Mouse (Mus musculus) embryonic fibroblast, embryonic 13.5 days (primary cell): Measurements from ENCODE around the gene Fam117a. TPM values are rescaled to one million over a fixed set of nuclear protein-coding genes. Genes with fewer than 3 reads are reported as not detected.

Source experiments
- H3K27ac ChIP-seq: 2 replicates; pipeline ENCODE4 v1.5.1; 2012; ENCODE audit warnings: low read length, control low read depth, inconsistent platforms; ENCODE audit not compliant: insufficient read depth
- H3K4me1 ChIP-seq: 2 replicates; pipeline ENCODE4 v1.6.1; 2011; ENCODE audit warnings: low read length; ENCODE audit not compliant: control insufficient read depth, insufficient read depth
- H3K4me3 ChIP-seq: 2 replicates; pipeline ENCODE4 v1.5.1; 2011; ENCODE audit warnings: mild to moderate bottlenecking, control low read depth, low read length; ENCODE audit not compliant: insufficient read depth
- CTCF ChIP-seq: IDR thresholded peaks from 2 replicates; pipeline ENCODE4 v1.5.1; 2011; ENCODE audit warnings: mild to moderate bottlenecking, control low read depth, low read length, moderate library complexity, borderline replicate concordance; ENCODE audit not compliant: insufficient read depth
- POLR2A ChIP-seq: IDR thresholded peaks from 2 replicates; pipeline ENCODE4 v1.6.1; 2011; ENCODE audit warnings: low read depth, mild to moderate bottlenecking, control low read depth, low read length, moderate library complexity
- polyA plus RNA-seq: library from polyadenylated mRNA; stranded (reverse); fragments of >200 nt; gene quantifications from 2 replicates; pipeline ENCODE4 v1.2.4, GENCODE M21; 2011; ENCODE audit warnings: low read depth; ENCODE audit not compliant: missing spikeins, insufficient read length

Gene Fam117a
- polyA plus RNA-seq, 1 experiment, result 7.0 TPM

DNA sequence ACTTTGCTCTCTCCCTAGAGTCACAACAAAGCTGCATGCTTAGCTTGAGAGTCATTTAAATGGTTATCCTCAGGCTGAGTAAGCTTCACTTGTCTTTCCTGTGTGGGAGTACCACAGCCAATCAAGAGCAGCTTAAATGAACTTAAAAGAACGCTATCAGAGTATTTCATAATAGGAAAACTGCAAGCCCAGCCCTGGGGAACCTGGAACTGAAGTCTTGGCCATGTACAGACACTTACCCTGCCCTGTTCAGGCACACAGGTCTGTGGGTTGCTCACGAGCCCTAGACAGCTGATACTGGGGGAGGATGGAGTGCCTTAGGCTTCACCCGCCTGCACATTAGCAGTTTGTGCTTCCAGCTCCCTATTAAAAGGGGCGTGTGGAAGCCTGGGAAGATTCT, 6.4 kb downstream of the Fam117a start:
- TF ChIP-seq CTCF (no peak), POLR2A (no peak)
- Histone ChIP-seq H3K27ac (no peak overlapping the region), H3K4me3 (no peak overlapping the region), H3K4me1 (peaks cover 4% of the 10 kb centered on the region; the same call in 1 of the 2 replicates)

DNA sequence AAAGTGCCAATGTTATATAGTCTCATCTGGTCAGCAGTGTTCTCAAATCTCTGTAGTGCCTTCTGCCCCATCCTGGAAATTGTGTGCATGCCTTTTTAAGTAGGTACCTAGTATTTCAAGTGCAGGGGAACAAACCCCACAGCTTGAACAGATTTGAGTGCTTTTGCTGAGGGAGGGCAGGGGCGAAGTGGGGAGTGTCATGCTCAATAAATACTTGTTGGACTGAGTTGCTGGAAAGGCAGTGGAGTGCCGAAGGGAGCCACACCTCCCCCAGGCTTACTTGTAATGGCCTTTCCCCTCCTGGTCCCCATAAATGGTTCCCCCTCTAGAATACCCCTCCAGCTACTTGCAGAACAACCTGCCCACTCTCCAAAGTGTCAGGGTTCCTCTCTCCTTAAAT, 7.4 kb downstream of the Fam117a start:
- TF ChIP-seq POLR2A (no peak), CTCF (no peak)
- Histone ChIP-seq H3K4me3 (no peak overlapping the region), H3K4me1 (peaks cover 3% of the 10 kb centered on the region; the same call in 1 of the 2 replicates), H3K27ac (no peak overlapping the region)

DNA sequence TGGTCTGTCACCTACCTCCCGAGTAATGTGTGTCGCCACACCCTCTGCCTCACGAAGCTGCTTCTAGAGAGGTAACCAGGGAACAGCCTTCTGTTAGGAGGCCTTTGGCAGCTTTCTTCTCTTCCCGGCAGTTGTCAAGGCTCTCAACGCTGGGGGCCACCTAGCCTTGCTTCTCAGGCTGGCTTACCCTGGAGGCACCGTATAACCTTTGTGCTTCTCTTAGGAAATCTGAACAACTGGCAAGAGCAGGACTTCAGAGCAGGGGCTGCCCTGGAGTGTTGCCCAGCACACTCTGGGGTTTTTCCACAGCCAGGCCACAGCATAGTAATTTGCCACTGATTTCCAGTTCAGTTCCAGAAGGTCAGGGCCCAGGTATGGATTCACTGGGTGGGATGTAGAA, 13.5 kb downstream of the Fam117a start:
- Histone ChIP-seq H3K27ac (no peak overlapping the region), H3K4me1 (no peaks in the 10 kb centered on the region)
- TF ChIP-seq CTCF (no peak), POLR2A (no peak)

DNA sequence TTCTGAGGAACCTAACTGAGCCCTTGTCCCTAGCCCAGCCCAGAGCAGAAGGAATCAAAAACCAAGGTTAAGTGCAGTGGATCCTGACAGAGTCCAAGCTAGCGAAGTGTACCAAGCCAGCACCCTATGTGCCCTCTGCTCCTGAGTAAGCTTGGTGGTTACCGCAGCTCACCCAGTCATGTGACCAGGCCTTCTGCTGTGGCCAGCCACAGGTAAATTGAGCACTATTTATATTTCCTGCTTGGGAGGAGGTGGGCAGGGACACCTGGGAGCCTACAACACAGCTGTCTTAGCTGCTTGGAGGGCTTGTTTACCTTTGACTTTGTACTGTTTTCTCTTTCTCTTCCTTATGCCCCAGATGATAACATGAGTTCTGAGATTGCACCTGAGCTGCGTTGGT, 14.1 kb downstream of the Fam117a start:
- TF ChIP-seq POLR2A (no peak), CTCF (no peak)
- H3K27ac ChIP-seq, result no peak overlapping the region
- H3K4me1 ChIP-seq, result no peaks in the 10 kb centered on the region
- no peak overlapping the region for H3K4me3 ChIP-seq

More for the DNA sequence above, 13.5 kb downstream of the Fam117a start:
- no peak overlapping the region for H3K4me3 ChIP-seq

DNA sequence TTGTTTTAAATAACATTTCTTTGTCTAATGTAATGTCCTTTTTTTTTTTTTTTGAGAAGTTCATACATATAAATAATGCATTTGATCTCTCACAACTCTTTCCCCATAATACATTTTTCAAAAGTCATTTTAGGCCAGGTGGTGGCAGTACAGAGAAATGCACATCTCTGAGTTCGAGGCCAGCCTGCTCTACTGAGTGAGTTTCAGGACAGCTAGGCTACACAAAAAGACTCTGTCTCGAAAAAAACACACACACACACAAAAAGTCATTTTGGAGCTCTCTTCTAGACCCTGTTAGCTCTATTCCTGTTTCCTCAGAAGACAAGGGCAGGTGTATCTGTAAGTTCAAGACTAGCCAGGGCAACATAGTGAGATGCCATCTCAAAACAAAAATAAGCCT, 15.9 kb downstream of the Fam117a start:
- no peak for TF ChIP-seq POLR2A
- no peak for TF ChIP-seq CTCF
- no peak overlapping the region for H3K4me3 ChIP-seq
- H3K4me1 ChIP-seq, result no peaks in the 10 kb centered on the region
- no peak overlapping the region for H3K27ac ChIP-seq

DNA sequence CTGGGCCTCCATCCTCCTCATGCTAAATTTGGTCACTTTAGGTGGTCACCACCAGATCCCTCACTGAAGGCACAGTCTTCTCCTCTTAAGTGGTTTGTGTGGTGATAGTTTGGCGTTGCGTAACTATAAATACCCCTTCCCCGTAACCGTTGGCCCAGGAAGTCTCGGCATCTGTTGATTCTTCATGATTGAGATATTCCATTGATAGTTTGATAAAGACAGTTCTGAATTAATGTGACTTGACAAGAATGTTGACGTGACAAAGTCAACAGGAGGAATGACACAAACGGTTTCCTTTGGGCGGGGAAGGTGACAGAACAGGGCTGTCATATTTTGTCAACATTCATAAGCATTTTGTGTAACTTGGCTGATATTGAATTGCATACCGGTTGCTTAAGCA, 16.4 kb downstream of the Fam117a start:
- Histone ChIP-seq H3K4me1 (no peaks in the 10 kb centered on the region), H3K4me3 (no peak overlapping the region), H3K27ac (no peak overlapping the region)
- TF ChIP-seq POLR2A (no peak), CTCF (no peak)

DNA sequence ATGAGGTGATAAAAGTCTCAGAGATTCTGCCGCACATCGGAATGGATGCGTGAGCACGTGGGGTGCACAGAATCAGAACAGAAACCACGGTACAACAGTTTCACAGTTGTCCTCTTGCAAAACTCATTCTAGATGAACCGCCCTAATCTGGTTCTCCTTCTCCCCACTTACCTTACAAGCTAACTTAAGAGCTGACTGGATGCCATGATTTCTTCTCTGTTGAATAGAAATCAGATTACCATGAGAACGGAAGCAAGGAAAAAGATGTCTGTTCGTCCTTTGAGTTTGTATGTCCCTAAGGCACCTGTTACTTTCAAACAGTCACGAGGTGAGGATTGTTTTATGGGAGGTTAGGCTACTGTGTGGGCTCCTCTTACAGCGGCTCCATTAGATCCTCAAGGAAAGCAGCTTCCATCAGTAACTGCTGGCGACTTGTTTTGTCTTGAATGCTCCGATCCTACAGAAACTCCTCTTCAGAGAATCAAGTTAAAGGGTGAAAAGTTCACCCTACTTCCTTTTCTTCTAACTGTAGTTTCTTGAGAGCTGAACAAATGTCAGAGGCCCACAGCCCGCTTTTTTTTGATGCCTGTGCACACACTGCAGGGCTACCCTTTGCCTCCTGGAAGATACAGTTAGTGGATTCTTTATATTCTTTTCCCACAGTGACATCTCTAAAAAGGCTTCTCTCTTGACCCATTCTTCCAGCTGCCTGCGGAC, 17.6 kb downstream of the Fam117a start:
- no peaks in the 10 kb centered on the region for H3K4me1 ChIP-seq
- no peak overlapping the region for H3K27ac ChIP-seq
- TF ChIP-seq POLR2A (no peak), CTCF (no peak)
- no peak overlapping the region for H3K4me3 ChIP-seq

DNA sequence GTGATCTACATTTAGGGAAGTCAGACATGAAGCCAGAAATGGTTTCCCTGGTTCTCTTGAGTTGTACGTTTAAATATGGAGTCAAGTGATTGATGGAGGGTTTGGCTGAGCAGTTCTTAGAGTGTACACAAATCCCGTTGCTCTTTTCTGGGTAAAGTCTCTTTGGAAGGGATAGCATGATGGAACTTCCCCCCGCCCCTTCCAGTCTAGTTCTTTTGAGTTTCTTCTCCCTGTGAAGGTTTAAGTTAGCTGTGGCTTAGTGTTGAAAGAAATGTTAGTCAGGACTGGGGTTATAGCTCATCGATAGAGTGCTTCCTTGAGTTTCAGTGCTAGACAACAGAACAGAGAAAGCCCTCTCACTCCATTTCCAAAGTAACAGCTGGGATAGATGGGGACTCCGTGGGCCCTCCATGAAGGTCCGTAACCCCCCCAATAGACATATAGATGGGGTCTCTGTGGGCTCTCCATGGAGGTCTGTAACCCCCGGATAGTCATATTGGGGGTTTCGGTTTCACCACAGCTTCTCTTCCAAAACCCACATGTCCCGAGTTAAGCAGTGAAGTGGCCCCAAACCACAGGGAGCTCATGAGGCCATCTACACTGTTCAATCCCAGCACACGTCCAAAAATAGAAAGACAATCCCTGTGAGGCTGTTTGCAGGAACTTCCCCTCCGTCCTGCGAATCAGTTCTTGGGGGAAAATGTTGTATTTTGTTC, 18.3 kb downstream of the Fam117a start:
- TF ChIP-seq POLR2A (no peak), CTCF (no peak)

DNA sequence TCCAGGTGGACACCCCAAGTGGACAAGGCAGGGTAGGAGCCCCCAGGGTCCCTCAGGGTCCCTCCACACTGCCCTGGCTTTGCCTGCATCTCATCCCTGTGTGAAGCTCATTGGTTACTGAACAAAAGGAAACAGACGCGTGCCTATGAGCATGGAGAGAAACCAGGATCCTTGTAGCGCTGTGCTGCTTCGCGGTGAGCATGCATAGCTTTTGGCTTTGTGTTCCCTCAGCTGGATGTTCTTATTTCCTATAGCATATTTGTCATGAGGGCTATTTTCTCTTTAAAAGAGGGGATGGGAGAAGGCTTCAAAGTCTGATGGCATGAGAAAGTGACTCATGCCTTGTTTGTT, 18.8 kb downstream of the Fam117a start:
- Histone ChIP-seq H3K4me3 (no peak overlapping the region), H3K4me1 (no peaks in the 10 kb centered on the region), H3K27ac (no peak overlapping the region)
- TF ChIP-seq CTCF (no peak), POLR2A (no peak)

More for the DNA sequence above, 18.3 kb downstream of the Fam117a start:
- Histone ChIP-seq H3K4me3 (no peak overlapping the region), H3K27ac (no peak overlapping the region), H3K4me1 (no peaks in the 10 kb centered on the region)

DNA sequence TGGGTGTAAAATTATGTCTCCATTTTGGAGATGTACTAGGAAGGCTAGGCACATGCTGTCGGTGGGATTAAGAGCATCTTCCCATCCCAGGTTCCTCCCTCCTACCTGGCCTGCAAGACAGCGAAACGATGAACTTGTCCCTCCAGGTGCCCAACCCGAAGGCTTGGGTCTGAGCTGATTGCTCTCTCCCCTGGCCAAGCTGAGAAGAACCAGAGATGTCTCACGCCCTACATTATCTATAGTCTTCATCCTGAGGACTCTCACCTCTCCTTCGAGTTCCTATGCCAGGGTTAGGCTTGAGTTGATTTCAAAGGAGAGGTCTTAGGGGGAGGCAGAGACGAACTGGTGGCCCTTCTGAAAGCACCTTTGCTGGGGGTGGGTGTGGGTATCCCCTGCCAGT, 19.2 kb downstream of the Fam117a start:
- H3K27ac ChIP-seq, result no peak overlapping the region
- no peaks in the 10 kb centered on the region for H3K4me1 ChIP-seq
- TF ChIP-seq CTCF (no peak), POLR2A (no peak)
- no peak overlapping the region for H3K4me3 ChIP-seq
